Mouse (Mus musculus) liver, embryonic 14.5 days (tissue): ENCODE measurements at regions not wholly inside any gene's neighbourhood (a gene's known extent, or its start where the extent isn't known, plus 50 kb on each side); places are given as distances from the start of the nearest gene placed in this dataset.

Source experiments
- ATAC-seq: fragments of 200-750 bp; cut with Nextera tagmentation; 2 replicates; pipeline ENCODE4 v1.8.0; 2017; ENCODE audit warnings: moderate number of reproducible peaks, mild to moderate bottlenecking, moderate library complexity; ENCODE audit not compliant: insufficient read depth
- DNase-seq, 3 experiments: peaks; one replicate each; pipeline ENCODE4 v3.0.0-alpha.2; 2012 to 2013; ENCODE audit warnings: low read depth in 3 of 3, low spot score in 3 of 3
- H3K27ac ChIP-seq: fragments of 300-500 bp; sonication (generic); 2 replicates; pipeline ENCODE4 v1.5.1; 2014; ENCODE audit warnings: moderate library complexity, mild to moderate bottlenecking, control low read depth, inconsistent platforms
- H3K27me3 ChIP-seq: fragments of 300-500 bp; sonication (generic); 2 replicates; pipeline ENCODE4 v1.6.1; 2014; ENCODE audit warnings: mild to moderate bottlenecking, low read length, moderate library complexity; ENCODE audit not compliant: control insufficient read depth, insufficient read depth
- H3K36me3 ChIP-seq: fragments of 300-500 bp; sonication (generic); replicated peaks from 2 replicates; pipeline ENCODE4 v1.6.1; 2014; ENCODE audit warnings: low read depth; ENCODE audit not compliant: control insufficient read depth, insufficient read depth
- H3K4me1 ChIP-seq, 2 experiments: fragments of 200-500 bp in 1 of 2; fragments of 300-500 bp in 1 of 2; sonication (generic) in 1 of 2; replicated peaks; 2 replicates each; pipeline ENCODE4 v1.6.1; 2012 to 2014; ENCODE audit warnings: antibody characterized with exemption in 1 of 2, inconsistent platforms in 1 of 2, low read length in 1 of 2; ENCODE audit not compliant: control insufficient read depth in 2 of 2, insufficient read depth in 2 of 2
- H3K4me2 ChIP-seq: fragments of 300-500 bp; sonication (generic); 2 replicates; pipeline ENCODE4 v1.6.1; 2014; ENCODE audit warnings: low read depth, mild to moderate bottlenecking, control low read depth, moderate library complexity
- H3K4me3 ChIP-seq, 2 experiments: fragments of 200-500 bp in 1 of 2; fragments of 300-500 bp in 1 of 2; sonication (generic) in 1 of 2; 2 replicates each; pipeline ENCODE4 v1.5.1; 2012 to 2014; ENCODE audit warnings: low read depth in 2 of 2, low read length in 2 of 2, mild to moderate bottlenecking in 2 of 2, control low read depth in 1 of 2, inconsistent platforms in 1 of 2, moderate library complexity in 1 of 2; ENCODE audit not compliant: insufficient read depth in 1 of 2
- H3K9ac ChIP-seq: fragments of 300-500 bp; sonication (generic); replicated peaks from 2 replicates; pipeline ENCODE4 v1.6.1; 2014; ENCODE audit warnings: mild to moderate bottlenecking, control low read depth, moderate library complexity
- H3K9me3 ChIP-seq: fragments of 300-500 bp; sonication (generic); 2 replicates; pipeline ENCODE4 v1.6.1; 2016; ENCODE audit warnings: low read length, mixed read lengths; ENCODE audit not compliant: control insufficient read depth
- CTCF ChIP-seq: IDR thresholded peaks from 2 replicates; pipeline ENCODE4 v1.5.1; 2016; ENCODE audit warnings: antibody characterized with exemption, low read depth, control low read depth
- EP300 ChIP-seq: IDR thresholded peaks from 2 replicates; pipeline ENCODE4 v1.6.1; 2016; ENCODE audit warnings: antibody characterized with exemption, low read depth
- WGBS: fragments of 180-500 bp; shearing (Covaris S2); extraction: QIAGEN DNeasy Blood & Tissue Kit; methylation state at CpG from one replicate; pipeline ENCODE4 v1.1.7; 2014; ENCODE audit not compliant: insufficient replicate concordance; 5-methylcytosine and 5-hydroxymethylcytosine counted together

DNA sequence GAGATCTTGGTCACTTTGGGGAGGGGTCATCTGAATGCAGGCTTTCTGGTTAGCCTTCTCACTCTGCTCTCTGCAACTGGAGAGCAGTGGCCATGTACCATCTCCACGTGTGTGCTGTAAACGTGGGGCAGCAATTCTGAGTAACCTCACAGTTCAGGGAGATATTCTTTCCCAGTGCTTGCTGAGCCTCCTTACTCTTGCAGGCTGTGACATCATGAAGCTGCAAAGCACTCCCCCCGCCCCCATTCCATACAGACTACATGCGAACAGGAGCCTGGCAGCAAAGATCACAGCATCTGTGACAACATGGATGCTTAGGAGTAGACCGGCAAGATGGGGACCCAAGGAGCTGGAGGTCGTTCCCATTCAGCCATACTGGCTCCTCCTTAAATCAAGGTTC is 284.8 kb upstream of the Zfp507 start:
- Histone ChIP-seq H3K27me3 (no peaks in the 10 kb centered on the region), H3K9me3 (no peaks in the 10 kb centered on the region), H3K9ac (no peak overlapping the region), H3K27ac (no peak overlapping the region), H3K4me3 (no peak overlapping the region), H3K4me2 (no peak overlapping the region), H3K4me1 (no peaks in the 10 kb centered on the region), H3K36me3 (no peaks in the 10 kb centered on the region)
- DNase-seq (no peak), ATAC-seq (no peak)
- 54% methylated on average over 6 of the region's 6 CpGs for WGBS
- TF ChIP-seq CTCF (no peak), EP300 (no peak)

DNA sequence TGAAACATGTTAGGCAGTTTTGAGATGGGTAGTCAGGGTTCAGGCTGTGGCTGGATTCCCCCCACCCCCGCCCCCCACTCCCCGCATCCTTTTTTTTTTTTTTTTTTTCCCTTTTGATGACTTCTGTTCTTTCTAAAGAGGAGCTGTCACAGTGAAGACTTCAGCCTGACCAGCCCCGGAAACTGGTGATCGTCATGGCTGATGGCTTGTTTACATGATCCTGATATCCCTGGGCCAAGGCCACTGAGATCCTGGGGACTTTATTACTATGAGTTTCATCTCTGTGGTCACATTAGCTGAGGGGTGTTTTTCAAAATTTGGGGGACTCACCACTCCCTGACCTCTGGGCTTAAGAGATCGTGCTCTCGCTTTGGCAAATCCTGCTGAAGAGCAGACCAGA is 275.9 kb upstream of the Zfp507 start:
- no peaks in the 10 kb centered on the region for H3K4me1 ChIP-seq
- H3K9ac ChIP-seq = no peak overlapping the region
- H3K27me3 ChIP-seq = no peaks in the 10 kb centered on the region
- no peaks in the 10 kb centered on the region for H3K9me3 ChIP-seq
- no peak for DNase-seq
- 42% methylated on average over 6 of the region's 6 CpGs for WGBS
- TF ChIP-seq EP300 (no peak), CTCF (no peak)
- H3K36me3 ChIP-seq = no peaks in the 10 kb centered on the region
- H3K27ac ChIP-seq = no peak overlapping the region
- ATAC-seq = no peak
- no peak overlapping the region for H3K4me2 ChIP-seq
- H3K4me3 ChIP-seq = no peak overlapping the region

DNA sequence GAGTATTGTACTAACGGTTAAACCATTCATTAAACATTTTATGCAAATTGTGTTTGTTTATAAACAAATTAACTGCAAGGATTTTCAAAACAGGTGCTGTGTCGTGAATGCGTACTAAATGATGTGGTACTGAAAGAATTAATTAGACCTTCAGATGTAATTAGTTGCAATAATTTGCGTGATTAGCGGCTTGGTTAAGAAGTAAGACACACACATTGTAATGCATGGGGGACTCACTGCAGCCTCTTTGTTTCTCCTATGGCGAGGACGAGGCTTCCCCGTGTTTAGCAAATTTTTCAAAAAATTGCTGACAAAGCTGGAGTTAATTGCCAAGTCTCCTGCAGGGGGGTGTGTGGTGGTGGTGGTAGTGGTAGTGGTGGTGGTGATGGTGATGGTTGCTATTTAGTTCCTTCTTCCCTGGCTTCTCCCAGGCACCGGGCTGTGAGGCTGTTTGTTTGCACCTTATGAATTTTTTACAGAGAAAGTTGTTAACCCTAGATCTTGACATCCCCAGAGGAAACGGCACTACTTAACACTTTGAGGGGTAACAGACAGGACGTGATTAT is 275.4 kb upstream of the Zfp507 start:
- DNase-seq (no peak), ATAC-seq (no peak)
- WGBS = 60% methylated on average over 11 of the region's 11 CpGs
- no peak for TF ChIP-seq EP300
- TF ChIP-seq CTCF = no peak
- no peak overlapping the region for H3K27ac ChIP-seq
- no peaks in the 10 kb centered on the region for H3K9me3 ChIP-seq
- H3K27me3 ChIP-seq = no peaks in the 10 kb centered on the region
- no peak overlapping the region for H3K4me2 ChIP-seq
- no peak overlapping the region for H3K4me3 ChIP-seq
- no peak overlapping the region for H3K9ac ChIP-seq
- no peaks in the 10 kb centered on the region for H3K36me3 ChIP-seq
- no peaks in the 10 kb centered on the region for H3K4me1 ChIP-seq

DNA sequence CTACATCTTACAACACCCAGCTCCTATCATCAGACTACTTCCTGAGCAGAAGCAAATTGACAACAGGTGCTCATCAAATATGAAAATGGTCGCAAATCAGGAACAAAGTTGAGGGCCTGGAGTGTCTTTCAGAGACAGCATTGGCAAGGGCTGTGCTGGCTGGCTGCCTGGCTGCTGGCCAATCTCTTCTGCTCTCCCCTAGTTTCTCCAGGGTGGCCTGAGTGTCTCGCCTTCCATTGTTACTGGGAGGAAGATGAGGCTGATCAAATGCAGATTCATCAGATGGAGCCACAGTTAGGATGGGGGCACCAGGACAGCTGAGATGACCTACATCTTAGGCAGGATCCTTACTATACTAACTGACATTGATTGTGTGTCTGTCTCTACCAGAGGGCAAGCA is 274.5 kb upstream of the Zfp507 start:
- H3K4me3 ChIP-seq = no peak overlapping the region
- H3K36me3 ChIP-seq = no peaks in the 10 kb centered on the region
- H3K27me3 ChIP-seq = no peaks in the 10 kb centered on the region
- no peak overlapping the region for H3K27ac ChIP-seq
- DNase-seq = no peak
- TF ChIP-seq CTCF = no peak
- no peak for TF ChIP-seq EP300
- H3K4me2 ChIP-seq = no peak overlapping the region
- ATAC-seq = no peak
- H3K4me1 ChIP-seq = no peaks in the 10 kb centered on the region
- WGBS = 42% methylated on average over 2 of the region's 2 CpGs
- H3K9ac ChIP-seq = no peak overlapping the region
- no peaks in the 10 kb centered on the region for H3K9me3 ChIP-seq

DNA sequence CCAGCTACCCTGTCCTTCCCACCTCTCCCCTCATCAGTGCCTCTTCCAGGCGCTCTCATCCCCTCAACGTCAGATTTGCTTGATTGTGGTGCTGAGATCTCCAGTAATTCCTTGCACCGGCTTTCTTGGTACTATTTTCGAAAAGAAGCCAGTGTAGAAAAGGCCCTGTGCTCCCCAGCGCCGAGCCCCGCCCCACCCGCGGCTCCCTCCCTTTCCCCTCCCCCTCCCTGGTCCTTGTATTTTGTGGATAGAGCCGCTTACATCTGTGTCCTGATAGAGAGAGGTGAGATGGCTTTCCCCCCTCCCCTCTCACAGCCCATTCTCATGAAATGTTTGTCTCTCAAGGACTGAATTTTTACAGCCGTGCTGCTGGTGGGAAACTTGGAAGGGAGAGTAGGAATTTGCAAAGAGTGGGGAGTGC is 273.2 kb upstream of the Zfp507 start:
- H3K27me3 ChIP-seq = no peaks in the 10 kb centered on the region
- 15% methylated on average over 11 of the region's 11 CpGs for WGBS
- H3K4me3 ChIP-seq = no peak overlapping the region
- DNase-seq = no peak
- H3K4me1 ChIP-seq = no peaks in the 10 kb centered on the region
- no peaks in the 10 kb centered on the region for H3K9me3 ChIP-seq
- no peak for TF ChIP-seq CTCF
- no peak for TF ChIP-seq EP300
- no peaks in the 10 kb centered on the region for H3K36me3 ChIP-seq
- no peak for ATAC-seq
- H3K9ac ChIP-seq = no peak overlapping the region
- H3K27ac ChIP-seq = no peak overlapping the region
- no peak overlapping the region for H3K4me2 ChIP-seq
